Mouse (Mus musculus) spleen, postnatal 10 days (tissue): ENCODE results near the gene Ankdd1a.
A peak's percentile ranks its signal among the peaks of the same experiment; 100 is the strongest.

ENCODE experiments used
- DNase-seq, 2 experiments: peaks; one replicate each; pipeline ENCODE4 v3.0.0; 2021 to 2022; ENCODE audit warnings: low spot score in 2 of 2

The Ankdd1a gene

GRCm38 (mm10) chr9:65542111-65542524 lies 22.1 kb upstream of the Ankdd1a start:
- no peak for DNase-seq

GRCm38 (mm10) chr9:65541126-65542068 lies 21.4 kb upstream of the Ankdd1a start:
- peak; percentile 64 to 76 for DNase-seq

- DNase-seq, result no peak
Measured at GRCm38 (mm10) chr9:65539697-65540096, 19.7 kb upstream of the Ankdd1a start.

- DNase-seq, result no peak
Measured at GRCm38 (mm10) chr9:65537901-65538630, 18.1 kb upstream of the Ankdd1a start.

- DNase-seq, result no peak
Measured at GRCm38 (mm10) chr9:65536491-65536890, 16.5 kb upstream of the Ankdd1a start.

GRCm38 (mm10) chr9:65535789-65536469 lies 15.9 kb upstream of the Ankdd1a start:
- DNase-seq, result no peak

GRCm38 (mm10) chr9:65535191-65535722 lies 15.3 kb upstream of the Ankdd1a start:
- DNase-seq, result peak; percentile 42 to 65

- peak in 1 of 2 experiments; percentile 14 for DNase-seq
Measured at GRCm38 (mm10) chr9:65534111-65534510, 14.1 kb upstream of the Ankdd1a start.

- no peak for DNase-seq
Measured at GRCm38 (mm10) chr9:65532986-65533385, 13.0 kb upstream of the Ankdd1a start.

GRCm38 (mm10) chr9:65531283-65531682 lies 11.3 kb upstream of the Ankdd1a start:
- no peak for DNase-seq

GRCm38 (mm10) chr9:65529659-65530058 lies 9.7 kb upstream of the Ankdd1a start:
- peak in 1 of 2 experiments; percentile 71 for DNase-seq

GRCm38 (mm10) chr9:65528417-65529038 lies 8.5 kb upstream of the Ankdd1a start:
- DNase-seq, result peak in 1 of 2 experiments; percentile 78

GRCm38 (mm10) chr9:65525445-65526195 lies 5.6 kb upstream of the Ankdd1a start:
- no peak for DNase-seq

GRCm38 (mm10) chr9:65523611-65524364 lies 3.8 kb upstream of the Ankdd1a start:
- peak; percentile 71 to 88 for DNase-seq

- DNase-seq, result no peak
Measured at GRCm38 (mm10) chr9:65520505-65520876, 498 bp upstream of the Ankdd1a start.

- DNase-seq, result no peak
Measured at GRCm38 (mm10) chr9:65514851-65515261, 5.1 kb downstream of the Ankdd1a start.

- DNase-seq, result no peak
Measured at GRCm38 (mm10) chr9:65514431-65514830, 5.6 kb downstream of the Ankdd1a start.

- DNase-seq, result no peak
Measured at GRCm38 (mm10) chr9:65512520-65512919, 7.5 kb downstream of the Ankdd1a start.

- no peak for DNase-seq
Measured at GRCm38 (mm10) chr9:65508449-65508848, 11.5 kb downstream of the Ankdd1a start.
